Mouse (Mus musculus) ES-E14 (cell line): ENCODE results near the gene Ogfr. TPM values are rescaled to one million over a fixed set of nuclear protein-coding genes. Genes with fewer than 3 reads are reported as not detected.

Source experiments
- DNase-seq: peaks from one replicate; pipeline ENCODE4 v3.0.0-alpha.2; 2013; ENCODE audit warnings: low read depth, low spot score
- H3K27ac ChIP-seq: 2 replicates; pipeline ENCODE4 v1.5.1; 2012; ENCODE audit warnings: low read depth, mild to moderate bottlenecking, low read length, moderate library complexity, mixed read lengths; ENCODE audit not compliant: poor library complexity, insufficient read depth, severe bottlenecking
- H3K36me3 ChIP-seq: 2 replicates; pipeline ENCODE4 v1.6.1; 2012; ENCODE audit warnings: mild to moderate bottlenecking, low read length, moderate library complexity, mixed read lengths; ENCODE audit not compliant: control insufficient read depth, poor library complexity, insufficient read depth, severe bottlenecking
- H3K4me1 ChIP-seq, 2 experiments: fragments of 150-350 bp in 1 of 2; sonication (generic) in 1 of 2; 2 replicates each; pipeline ENCODE4 v1.6.1; 2012; ENCODE audit warnings: low read length in 2 of 2, mild to moderate bottlenecking in 1 of 2, mixed read lengths in 1 of 2; ENCODE audit not compliant: control insufficient read depth in 2 of 2, insufficient read depth in 2 of 2, poor library complexity in 1 of 2
- H3K4me3 ChIP-seq, 2 experiments: fragments of 150-350 bp in 1 of 2; sonication (generic) in 1 of 2; 2 replicates each; pipeline ENCODE4 v1.5.1; 2012; ENCODE audit warnings: low read length in 2 of 2, low read depth in 1 of 2, mild to moderate bottlenecking in 1 of 2, mixed read lengths in 1 of 2; ENCODE audit not compliant: insufficient read depth in 1 of 2, poor library complexity in 1 of 2, severe bottlenecking in 1 of 2
- H3K9ac ChIP-seq: 2 replicates; pipeline ENCODE4 v1.6.1; 2012; ENCODE audit warnings: low read depth, mild to moderate bottlenecking, low read length, mixed read lengths; ENCODE audit not compliant: poor library complexity, insufficient read depth, severe bottlenecking
- H3K9me3 ChIP-seq: fragments of 150-350 bp; sonication (generic); 2 replicates; pipeline ENCODE4 v1.6.1; 2012; ENCODE audit warnings: low read depth, mild to moderate bottlenecking, low read length; ENCODE audit not compliant: control insufficient read depth, insufficient read depth
- CHD2 ChIP-seq: IDR thresholded peaks from 2 replicates; pipeline ENCODE4 v1.6.1; 2014; ENCODE audit warnings: mild to moderate bottlenecking, low read depth, low read length, inconsistent platforms
- HCFC1 ChIP-seq: IDR thresholded peaks from 2 replicates; pipeline ENCODE4 v1.6.1; 2012; ENCODE audit warnings: low read length, inconsistent platforms, borderline replicate concordance; ENCODE audit not compliant: insufficient read depth
- MAFK ChIP-seq: IDR thresholded peaks from 2 replicates; pipeline ENCODE4 v1.6.1; 2014; ENCODE audit warnings: mild to moderate bottlenecking, low read depth, low read length, inconsistent platforms; ENCODE audit not compliant: insufficient read depth
- ZC3H11A ChIP-seq: IDR thresholded peaks from 2 replicates; pipeline ENCODE4 v1.6.1; 2012; ENCODE audit warnings: low read depth, mild to moderate bottlenecking, inconsistent platforms, low read length, borderline replicate concordance
- ZNF384 ChIP-seq: IDR thresholded peaks from 2 replicates; pipeline ENCODE4 v1.6.1; 2012; ENCODE audit warnings: low read depth, low read length, inconsistent platforms
- in situ Hi-C, 2 experiments: fragments of 600-800 bp; cut with MboI; formaldehyde crosslinking; loops; one replicate each; pipeline ENCODE4 v1.15.1; 2025; ENCODE audit warnings: low sequenced_read_pairs in 2 of 2, inconsistent platforms in 1 of 2; ENCODE audit not compliant: unreplicated experiment in 2 of 2
- total RNA-seq: library from RNA; depleted of rRNA; stranded (reverse); fragments of 300-350 nt; gene quantifications from 2 replicates; pipeline ENCODE4 v1.2.3, GENCODE M21; 2012; rRNA removed

Ogfr gene
- 31.5 and 39.2 TPM in 2 replicates for total RNA-seq

DNA sequence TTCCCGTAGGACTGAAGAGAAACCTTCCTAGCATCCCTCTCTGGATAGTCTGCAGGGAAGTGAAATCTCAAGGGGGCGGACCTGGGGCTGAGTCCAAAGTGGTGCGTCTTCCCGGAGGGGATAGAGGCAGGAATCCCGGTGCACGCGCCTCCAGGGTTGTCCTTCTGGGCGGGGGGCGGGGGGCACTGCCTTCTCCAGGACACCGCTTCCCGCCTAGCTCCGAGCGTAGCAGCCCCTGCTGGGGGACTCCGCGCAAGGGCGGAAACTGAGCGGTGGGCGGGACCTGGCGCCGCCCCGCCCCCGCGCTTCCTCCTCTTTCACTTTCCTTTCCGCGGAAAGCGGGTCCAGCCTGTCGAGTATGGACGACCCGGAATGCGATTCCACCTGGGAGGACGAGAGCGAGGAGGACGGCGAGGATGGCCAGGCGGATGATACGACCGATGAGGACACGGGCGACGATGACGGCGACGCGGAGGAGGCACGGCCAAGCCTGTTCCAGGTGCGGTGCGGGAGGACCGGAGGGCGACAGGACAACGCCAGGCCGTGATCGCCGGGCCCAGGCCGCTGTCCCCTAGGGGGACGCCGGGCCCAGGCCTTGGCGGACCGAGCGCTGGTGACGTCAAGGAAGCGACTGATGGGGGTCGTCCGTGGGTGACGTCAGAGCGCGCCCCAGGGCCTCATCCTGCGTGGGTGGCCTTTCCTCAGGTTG is at the start of gene Ogfr:
Gene Ogfr, plus strand, starts transcription at position 123 of the 709 bp plus-strand sequence.
- Histone ChIP-seq H3K27ac (peak within 1 kb of the TSS; percentile 63; the same call in 1 of the 2 replicates), H3K4me3 (peak within 1 kb of the TSS; percentile 81 to 93), H3K9ac (peak within 1 kb of the TSS; percentile 94), H3K36me3 (peaks cover 37% of the 10 kb centered on the region), H3K9me3 (no peaks in the 10 kb centered on the region), H3K4me1 (no peaks in the 10 kb centered on the region; a peak in 1 of 4 replicates)
- TF ChIP-seq ZNF384 (no peak), HCFC1 (no peak), ZC3H11A (no peak), MAFK (no peak), CHD2 (no peak)
- peak; percentile 60 for DNase-seq
- in situ Hi-C loops = no loop called here

DNA sequence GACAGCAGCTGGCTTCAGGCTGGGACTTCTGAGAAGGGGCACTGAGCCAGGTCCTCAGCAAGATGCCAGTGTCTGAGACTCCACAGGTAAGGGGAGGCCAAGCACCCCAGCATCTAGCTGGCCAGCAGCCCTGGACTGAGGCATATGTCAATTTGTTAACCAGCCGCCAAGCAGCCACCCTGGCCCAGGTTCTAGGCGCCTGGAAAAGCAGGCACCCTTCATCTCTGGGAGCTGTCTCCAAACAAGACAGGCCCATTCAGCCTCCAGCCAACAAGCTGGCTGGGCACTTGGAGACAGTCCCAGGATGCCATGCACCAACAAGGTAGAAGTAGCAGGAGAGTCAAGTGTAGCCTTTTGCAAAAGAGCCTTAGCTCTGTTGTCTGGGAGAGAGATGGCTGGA is 45.4 kb upstream of the Ogfr start:
- Histone ChIP-seq H3K9ac (no peak overlapping the region), H3K9me3 (no peaks in the 10 kb centered on the region), H3K27ac (no peak overlapping the region), H3K4me3 (no peak overlapping the region), H3K4me1 (peaks cover 0 to 3% of the 10 kb centered on the region in 2 experiments; a peak in 2 of 4 replicates), H3K36me3 (no peaks in the 10 kb centered on the region)
- DNase-seq = no peak
- no peak for TF ChIP-seq HCFC1
- no peak for TF ChIP-seq ZNF384
- TF ChIP-seq ZC3H11A = no peak
- no peak for TF ChIP-seq MAFK
- no peak for TF ChIP-seq CHD2
- in situ Hi-C loops = no loop called here

DNA sequence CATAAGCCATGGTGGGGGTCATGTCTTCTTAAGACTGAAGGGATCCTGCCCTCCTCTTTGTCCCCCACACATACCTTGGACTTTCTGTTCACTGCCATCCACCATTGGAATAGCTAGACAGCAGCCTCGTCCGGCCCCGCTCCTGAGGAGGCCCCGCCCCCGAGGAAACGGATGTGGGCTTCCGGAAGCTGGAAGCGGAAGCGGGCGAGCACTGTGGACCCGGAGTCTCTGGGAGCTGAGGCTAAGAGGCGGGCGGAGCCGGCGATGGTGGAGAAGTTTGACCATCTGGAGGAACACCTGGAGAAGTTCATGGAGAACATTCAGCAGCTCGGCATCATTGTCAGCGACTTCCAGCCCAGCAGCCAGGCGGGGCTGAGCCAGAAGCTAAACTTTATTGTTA is 44.0 kb upstream of the Ogfr start:
- Histone ChIP-seq H3K4me3 (peak overlapping the region in 1 of 2 experiments; percentile 39; a peak in 1 of 4 replicates), H3K9ac (no peak overlapping the region), H3K4me1 (peaks cover 0 to 3% of the 10 kb centered on the region in 2 experiments; a peak in 2 of 4 replicates), H3K9me3 (no peaks in the 10 kb centered on the region), H3K27ac (no peak overlapping the region), H3K36me3 (no peaks in the 10 kb centered on the region)
- DNase-seq = no peak
- in situ Hi-C loops = no loop called here
- TF ChIP-seq ZC3H11A (no peak), MAFK (no peak), ZNF384 (no peak), CHD2 (no peak), HCFC1 (no peak)

GRCm38 (mm10) chr2:180547384-180548106 is 41.5 kb upstream of the Ogfr start:
- DNase-seq = no peak
- peaks cover 0 to 3% of the 10 kb centered on the region in 2 experiments; a peak in 2 of 4 replicates for H3K4me1 ChIP-seq
- H3K4me3 ChIP-seq = no peak overlapping the region
- H3K9me3 ChIP-seq = no peaks in the 10 kb centered on the region
- no peak overlapping the region for H3K27ac ChIP-seq
- no peak overlapping the region for H3K9ac ChIP-seq
- H3K36me3 ChIP-seq = no peaks in the 10 kb centered on the region
- TF ChIP-seq ZC3H11A (no peak), HCFC1 (no peak), ZNF384 (no peak), MAFK (no peak), CHD2 (no peak)
- in situ Hi-C loops = no loop called here
